Mouse (Mus musculus): ENCODE measurements around the gene Borcs7.

GRCm38 (mm10) chr19:46648565-46648964 lies 41.1 kb upstream of the Borcs7 start:
- TF ChIP-seq CTCF (IDR thresholded peaks at IDR 0.05; ENCODE audit: borderline replicate concordance, insufficient read depth, low read length) = no peak
- TF ChIP-seq POLR2A (IDR thresholded peaks at IDR 0.05; ENCODE audit: low read depth, low read length) = no peak

Data from embryonic fibroblast, embryonic 13.5 days (primary cell).